Mouse (Mus musculus) adipocyte (in vitro differentiated cells): ENCODE measurements around the gene Kif11.

ENCODE experiments used
- DNase-seq: peaks from one replicate; pipeline ENCODE4 v3.0.0-alpha.2; 2016; ENCODE audit warnings: low spot score

The Kif11 gene

DNA sequence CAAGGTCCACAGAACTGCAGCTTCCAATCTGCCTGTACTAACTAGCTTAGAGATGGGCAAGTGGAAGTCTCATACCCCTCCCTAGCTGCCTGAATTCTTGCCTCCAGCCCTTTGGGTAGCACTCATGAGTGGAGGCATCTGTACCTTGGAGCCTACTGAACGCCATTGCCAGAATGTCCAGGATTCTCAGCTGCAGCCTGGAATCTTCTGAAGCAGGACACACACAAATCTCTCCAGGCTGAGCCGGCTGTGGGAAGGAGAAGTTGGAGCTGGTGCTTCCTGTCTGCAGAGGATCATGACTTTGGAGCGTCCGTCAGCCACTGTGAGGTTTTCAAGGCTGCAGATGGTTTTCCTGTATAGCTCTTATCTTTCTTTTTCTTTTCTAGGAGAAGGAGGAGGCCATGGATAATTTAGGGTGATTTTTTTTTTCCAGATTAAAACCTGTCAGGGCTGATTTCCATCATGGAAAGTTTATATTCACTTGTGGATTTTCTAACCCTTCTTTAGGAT is 67.5 kb downstream of the Kif11 start:
- DNase-seq = no peak

DNA sequence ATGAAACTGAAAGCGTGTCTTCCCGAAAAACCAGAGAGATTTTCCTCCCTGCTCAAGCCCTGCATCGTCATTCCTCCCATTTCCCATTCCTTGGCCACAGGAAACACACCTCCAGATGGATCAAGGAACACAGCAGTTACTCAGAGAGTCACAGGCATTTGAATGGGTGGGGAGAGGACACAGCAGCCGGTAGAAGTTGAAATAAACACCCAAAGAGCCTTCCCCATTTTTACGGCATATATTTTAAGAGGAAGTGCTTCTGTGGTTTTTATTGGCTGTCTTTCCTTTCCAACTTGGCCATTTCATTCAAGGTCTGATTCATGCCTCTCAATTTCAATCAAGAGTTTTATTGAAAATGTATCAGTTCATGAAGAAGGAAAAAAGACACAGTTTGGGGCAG is 72.0 kb downstream of the Kif11 start:
- no peak for DNase-seq

DNA sequence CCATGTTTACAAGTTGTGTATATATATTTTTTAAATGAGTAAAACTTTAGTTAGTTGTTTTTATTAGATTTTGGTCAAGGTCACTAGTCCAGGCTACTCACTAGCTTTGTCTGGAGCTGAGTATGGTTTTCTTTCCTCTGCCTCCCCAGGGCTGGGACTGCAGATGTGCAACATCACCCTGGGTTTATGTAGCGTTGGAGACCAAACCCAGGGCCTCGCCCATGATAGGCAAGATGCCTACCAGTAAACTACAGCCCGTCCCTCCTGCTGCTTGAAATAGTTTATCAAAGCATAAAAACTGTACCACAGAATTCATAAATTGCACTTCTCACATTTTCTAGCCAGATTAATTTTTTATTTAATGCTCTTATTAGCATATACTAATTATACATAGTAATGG is 73.0 kb downstream of the Kif11 start:
- DNase-seq = no peak

DNA sequence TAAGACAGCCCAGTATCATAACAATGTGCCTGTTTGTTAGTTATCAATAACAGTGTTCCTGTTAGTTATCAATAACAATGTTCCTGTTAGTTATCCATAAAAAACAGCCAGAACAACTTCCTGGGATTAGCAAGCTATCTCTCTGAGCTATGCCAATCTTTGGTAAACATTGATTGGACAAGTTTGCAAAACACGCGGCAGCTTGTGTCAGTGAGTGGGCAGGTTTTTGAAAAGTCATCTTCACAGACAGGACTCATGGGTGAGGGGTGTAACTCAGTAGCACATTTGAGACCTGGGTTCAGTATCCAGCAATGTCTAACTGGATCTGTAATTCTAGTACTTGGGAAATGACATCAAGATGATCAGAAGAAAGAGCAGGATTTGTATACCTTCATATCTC is 79.3 kb downstream of the Kif11 start:
- no peak for DNase-seq

DNA sequence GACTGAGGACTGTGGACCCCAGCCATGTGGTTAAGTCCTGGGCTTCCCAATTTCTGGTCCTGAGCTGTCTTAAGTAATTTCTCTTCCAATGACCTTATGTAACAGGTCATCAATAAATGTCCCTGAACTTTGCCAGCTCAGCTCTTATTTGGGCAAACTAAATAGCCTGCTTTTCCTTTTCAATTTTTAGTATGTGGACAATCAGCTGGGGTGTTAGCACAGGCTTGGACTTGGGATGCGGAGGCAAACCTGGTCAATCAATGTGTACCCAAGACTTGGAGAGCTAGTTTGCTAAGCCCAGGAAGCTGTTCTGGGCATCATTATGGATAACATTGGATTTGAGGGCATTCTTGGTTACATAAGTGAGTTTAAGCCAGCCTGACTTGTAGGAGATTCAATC is 79.8 kb downstream of the Kif11 start:
- no peak for DNase-seq

DNA sequence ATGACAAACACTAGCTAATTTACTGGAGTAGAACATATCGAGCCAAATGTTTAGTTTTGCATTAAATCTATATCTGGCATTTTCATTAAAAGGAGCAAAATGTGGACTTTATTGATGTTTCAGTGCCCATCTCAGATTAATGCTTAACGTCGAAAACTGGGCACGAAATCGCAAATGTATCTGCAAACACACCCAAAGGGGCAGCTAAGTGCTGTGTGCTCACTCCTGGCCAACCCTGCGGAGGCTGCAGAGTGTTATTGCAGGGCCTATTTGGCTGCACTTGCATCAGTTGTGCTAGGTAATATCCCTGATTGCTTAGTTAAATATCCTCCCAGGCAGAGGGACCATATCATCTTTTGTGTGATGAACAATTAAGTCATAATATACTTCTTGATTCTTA is 81.8 kb downstream of the Kif11 start:
- no peak for DNase-seq

DNA sequence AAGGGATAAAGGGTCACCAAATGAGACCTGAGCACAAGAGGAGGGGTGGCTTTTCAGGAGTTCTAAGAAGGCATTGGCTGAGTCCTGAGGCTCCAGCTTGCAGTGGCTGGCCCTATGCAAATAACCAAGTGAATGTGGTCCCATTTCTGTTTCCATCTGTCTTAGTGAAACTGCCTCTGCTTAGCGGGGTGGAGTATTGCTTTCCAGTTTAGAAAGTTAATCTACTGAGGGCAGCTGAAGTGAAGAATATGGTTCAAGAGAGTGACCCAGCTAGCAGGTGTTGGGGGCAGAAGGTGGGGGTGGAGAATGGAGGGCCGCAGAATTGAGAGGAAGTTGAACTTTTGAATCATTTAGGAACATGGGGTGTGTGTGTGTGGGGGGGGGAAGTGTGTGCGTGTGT is 90.2 kb downstream of the Kif11 start:
- no peak for DNase-seq

DNA sequence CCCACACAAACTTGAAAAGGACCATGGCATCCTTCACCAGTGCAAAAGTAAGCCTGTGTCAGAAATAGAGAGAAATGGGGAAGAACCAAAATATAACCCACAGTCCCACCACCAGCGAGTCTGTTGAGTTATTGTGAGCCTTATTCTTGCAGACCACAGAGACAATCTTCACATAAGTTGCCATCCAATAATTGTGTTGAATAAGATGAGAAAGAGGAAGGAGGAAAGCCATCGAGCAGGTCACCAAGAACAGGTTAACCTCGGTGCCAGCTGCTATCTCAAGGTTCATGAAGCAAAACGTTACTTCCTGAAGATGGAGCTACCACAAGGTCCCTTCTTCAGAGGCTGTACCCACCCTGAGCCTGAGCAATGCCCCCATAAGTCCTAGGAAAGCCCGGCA is 90.8 kb downstream of the Kif11 start:
- no peak for DNase-seq

DNA sequence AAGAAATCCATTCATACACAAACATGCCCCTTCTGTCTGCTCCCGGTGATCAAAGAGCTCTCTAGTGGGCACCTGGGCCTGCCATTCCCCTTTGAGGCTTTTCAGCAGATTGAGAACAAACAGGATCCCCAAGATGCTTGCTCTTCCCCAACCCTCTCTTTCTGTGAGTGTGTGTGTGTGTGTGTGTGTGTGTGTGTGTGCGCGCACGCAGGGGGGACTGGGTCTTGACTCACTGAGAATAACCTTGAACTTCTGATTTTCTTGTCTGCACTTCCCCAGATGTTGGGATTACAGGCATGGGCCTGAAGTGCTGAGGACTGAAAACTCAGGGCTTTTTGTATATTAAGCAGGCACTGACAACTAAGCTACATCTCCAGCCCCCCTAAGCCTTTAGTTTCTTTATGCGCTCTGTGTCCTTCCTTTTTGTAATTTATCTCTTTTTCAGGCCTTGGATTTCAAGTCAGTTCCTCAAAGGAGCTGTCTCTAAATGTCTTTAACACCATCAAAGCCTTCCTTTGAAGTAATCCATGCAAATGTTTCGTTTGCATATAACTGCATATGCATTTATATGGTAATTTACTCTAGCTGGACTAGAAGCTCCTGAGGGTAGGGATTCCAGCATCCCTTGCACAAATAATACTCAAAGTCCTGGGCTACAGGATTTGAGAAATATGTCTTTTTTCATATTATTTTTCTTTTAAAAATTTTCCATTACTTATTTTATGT is 92.8 kb downstream of the Kif11 start:
- DNase-seq = no peak
